Mouse (Mus musculus) heart, postnatal 0 days (tissue): ENCODE data around the gene Mcts1.

Experiments used
- CTCF ChIP-seq: IDR thresholded peaks from 2 replicates; pipeline ENCODE4 v1.5.1; 2016; ENCODE audit warnings: antibody characterized with exemption, control low read depth, low read depth
- EP300 ChIP-seq: IDR thresholded peaks from 2 replicates; pipeline ENCODE4 v1.6.1; 2016; ENCODE audit warnings: antibody characterized with exemption, low read depth

- TF ChIP-seq CTCF: no peak
- TF ChIP-seq EP300: no peak
These were observed 35.2 kb downstream of the Mcts1 start for GRCm38 (mm10) chrX:38635638-38635931.
